ENCODE assay signal across 20 mouse cellular contexts in genomic region chr9:50363259-50363658, GRCm38 (mm10). TPM values are rescaled to one million over a fixed set of nuclear protein-coding genes. Genes with fewer than 3 reads are reported as not detected.
DNase-seq lines count a peak whose midpoint lies in the region; ATAC-seq and TF ChIP-seq lines count a peak whose summit lies in the region.
"Had no signal": no experiment of that assay in that cellular context is flagged by ENCODE, and none has a peak within 500 bp of the region (broad histone marks: within the 10 kb centered on the region; RNA-seq: fewer than 3 reads in every experiment).

No protein-coding gene starts in this region.

- 0 out of 2 replicates have a peak, but pooled peaks cover 2% of the 10 kb centered on the region for H3K4me1 ChIP-seq in kidney, postnatal 0 days (replicated peaks; ENCODE audit: insufficient read depth, low read length)
- H3K4me1 ChIP-seq in heart, embryonic 11.5 days (ENCODE audit: control insufficient read depth, insufficient read depth, low read length): no peaks in the 10 kb centered on the region

- WGBS in kidney, postnatal 0 days: 56% methylated on average over 5 of the region's 5 CpGs
- WGBS in heart, embryonic 11.5 days (ENCODE audit: insufficient replicate concordance): 61% methylated on average over 5 of the region's 5 CpGs

- no peak for ATAC-seq in kidney, postnatal 0 days (replicated peaks; ENCODE audit: low FRiP score, low read depth)
- peak; percentile 37 for ATAC-seq in CD4-positive, CD25-positive, alpha-beta regulatory T cell, adult 4 months
- no peak for ATAC-seq in frontal cortex, adult (ENCODE audit: low TSS enrichment)
- ATAC-seq in heart, embryonic 11.5 days (replicated peaks; ENCODE audit: insufficient number of reproducible peaks, low FRiP score, low TSS enrichment): no peak

- H3K9ac ChIP-seq in kidney, postnatal 0 days (ENCODE audit: low read depth, low read length): no peak overlapping the region
- no peak overlapping the region for H3K9ac ChIP-seq in heart, embryonic 11.5 days (ENCODE audit: low read depth, low read length)
- H3K9ac ChIP-seq: hindbrain, embryonic 13.5 days; neural tube, embryonic 12.5 days had no signal

- H3K4me3 ChIP-seq in kidney, postnatal 0 days (replicated peaks; ENCODE audit: low read depth, low read length): no peak overlapping the region
- no peak overlapping the region for H3K4me3 ChIP-seq in heart, embryonic 11.5 days (ENCODE audit: low read depth, low read length)
- H3K4me3 ChIP-seq: hindbrain, embryonic 13.5 days; neural tube, embryonic 12.5 days had no signal

- TF ChIP-seq CTCF in kidney, postnatal 0 days (IDR thresholded peaks at IDR 0.05; ENCODE audit: low read depth): no peak

- H3K27me3 ChIP-seq in kidney, postnatal 0 days (ENCODE audit: insufficient read depth, low read length): no peaks in the 10 kb centered on the region
- no peaks in the 10 kb centered on the region; the same call in 1 of the 2 replicates for H3K27me3 ChIP-seq in heart, embryonic 11.5 days (ENCODE audit: control insufficient read depth, insufficient read depth, low read length)
- H3K27me3 ChIP-seq: hindbrain, embryonic 13.5 days; neural tube, embryonic 12.5 days had no signal

- H3K4me2 ChIP-seq in kidney, postnatal 0 days (ENCODE audit: low read length): no peak overlapping the region
- H3K4me2 ChIP-seq in heart, embryonic 11.5 days: no peak overlapping the region
- H3K4me2 ChIP-seq: hindbrain, embryonic 13.5 days; liver, embryonic 11.5 days; midbrain, embryonic 11.5 days; neural tube, embryonic 12.5 days had no signal

- H3K9me3 ChIP-seq in kidney, postnatal 0 days (replicated peaks; ENCODE audit: low read length): no peaks in the 10 kb centered on the region
- no peaks in the 10 kb centered on the region for H3K9me3 ChIP-seq in heart, embryonic 11.5 days (replicated peaks; ENCODE audit: control insufficient read depth, low read length)
- H3K9me3 ChIP-seq: G1E; hindbrain, embryonic 13.5 days; neural tube, embryonic 12.5 days had no signal

- H3K36me3 ChIP-seq in kidney, postnatal 0 days (ENCODE audit: insufficient read depth, low read length): no peaks in the 10 kb centered on the region
- H3K36me3 ChIP-seq in heart, embryonic 11.5 days (ENCODE audit: control insufficient read depth, insufficient read depth, low read length): no peaks in the 10 kb centered on the region
- H3K36me3 ChIP-seq: G1E; hindbrain, embryonic 13.5 days; neural tube, embryonic 12.5 days had no signal

- peak overlapping the region; percentile 5; the same call in 1 of the 2 replicates for H3K27ac ChIP-seq in kidney, postnatal 0 days
- H3K27ac ChIP-seq in heart, embryonic 11.5 days (ENCODE audit: low read depth, low read length): no peak overlapping the region
- H3K27ac ChIP-seq: hindbrain, embryonic 13.5 days; neural tube, embryonic 12.5 days; stomach, postnatal 0 days had no signal

- peak; percentile 43 for DNase-seq in kidney, postnatal 0 days (ENCODE audit: low spot score)
- DNase-seq in kidney, adult 18-20 months: no peak
- DNase-seq in induced T-regulatory cell, adult 2 months (ENCODE audit: low read depth): peak; percentile 22
- DNase-seq in thymus, postnatal 4 days: peak; percentile 28
- DNase-seq: adrenal gland, postnatal 25 days; cerebellum, adult 11 months; cerebellum, postnatal 10 days; heart, postnatal 14 days; lung, adult 2 months; lung, postnatal 36 days; right cerebral cortex, postnatal 4 days had no signal

RNA-seq across cellular contexts. Expression of gene Rpl10-ps3, which starts 18.5 kb away (rescaled TPM):
- 238 and 252 TPM in 2 replicates for polyA plus RNA-seq in kidney, postnatal 0 days (2015; fragmentation: Nextera tagmentation; extraction: Ambion mirVana)
- polyA plus RNA-seq in CD4-positive, CD25-positive, alpha-beta regulatory T cell, adult 4 months (2017; shearing (Covaris generic)): 100 to 1,000 TPM; 144 to 743 TPM
- polyA plus RNA-seq in heart, embryonic 11.5 days (2014; fragmentation: Nextera tagmentation; extraction: Ambion mirVana): 192 and 226 TPM in 2 replicates
